Mouse (Mus musculus) T-helper 17 cell (primary cell): Measurements from ENCODE around the gene Nmi.

ENCODE experiments used
- in situ Hi-C, 2 experiments: fragments of 300-600 bp; cut with MboI, MseI; formaldehyde crosslinking; loops; 1 replicate in 1 of 2; 2 replicates in 1 of 2; pipeline ENCODE4 v1.15.1; 2025; ENCODE audit warnings: high pct_unique_total_duplicates in 2 of 2

Nmi gene

GRCm38 (mm10) chr2:51948105-51948830 is 25.0 kb downstream of the Nmi start:
- in situ Hi-C loops: no loop called here

DNA sequence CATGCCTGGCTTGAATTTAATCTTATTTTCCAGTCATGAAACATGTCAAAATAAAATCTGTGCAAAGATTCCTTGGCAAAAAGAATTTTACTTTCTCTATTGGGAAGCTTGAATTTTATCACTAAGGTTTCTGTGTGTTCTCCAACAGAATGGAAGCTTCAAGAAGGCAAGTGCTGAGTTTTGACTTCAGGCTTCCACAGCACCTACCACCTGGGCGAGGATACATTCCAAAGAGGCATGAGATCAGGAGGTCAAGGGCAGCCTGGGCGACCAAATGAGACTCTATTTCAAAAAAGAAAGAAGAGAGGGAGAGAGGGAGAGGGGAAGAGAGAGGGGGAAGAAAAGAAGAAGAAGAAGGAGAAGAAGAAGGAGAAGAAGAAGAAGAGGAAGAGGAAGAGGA is 27.5 kb downstream of the Nmi start:
- in situ Hi-C loops: no loop called here

DNA sequence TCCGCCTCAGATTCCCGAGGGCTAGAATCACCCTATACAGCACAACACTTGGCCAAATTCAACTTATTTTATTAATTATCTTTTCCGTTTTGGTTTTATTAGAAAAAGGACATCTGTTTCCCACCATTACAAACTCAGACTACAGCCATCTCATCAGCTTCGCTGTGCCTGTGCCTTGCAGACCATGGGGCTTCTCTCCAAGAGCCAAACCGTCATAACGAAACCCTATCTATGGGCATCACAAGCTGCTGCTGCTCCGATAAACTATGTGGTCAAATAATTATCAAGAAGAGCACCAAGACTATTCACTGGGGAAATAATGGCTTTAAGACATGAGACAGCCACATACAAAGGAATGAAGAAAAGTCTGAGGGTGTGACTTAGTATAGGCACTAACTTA is 31.5 kb downstream of the Nmi start:
- in situ Hi-C loops: no loop called here

GRCm38 (mm10) chr2:51938750-51939149 is 34.5 kb downstream of the Nmi start:
- in situ Hi-C loops: loop anchor here in 1 of 2 experiments (5.0 kb wide), 1 partner anchor 34 kb away; the partner anchor contains the start of gene Nmi

- in situ Hi-C loops: loop anchor here in 1 of 2 experiments (5.0 kb wide), 1 partner anchor 35 kb away; the partner anchor contains the start of gene Nmi
Observed at GRCm38 (mm10) chr2:51937004-51937403, 36.3 kb downstream of the Nmi start.

DNA sequence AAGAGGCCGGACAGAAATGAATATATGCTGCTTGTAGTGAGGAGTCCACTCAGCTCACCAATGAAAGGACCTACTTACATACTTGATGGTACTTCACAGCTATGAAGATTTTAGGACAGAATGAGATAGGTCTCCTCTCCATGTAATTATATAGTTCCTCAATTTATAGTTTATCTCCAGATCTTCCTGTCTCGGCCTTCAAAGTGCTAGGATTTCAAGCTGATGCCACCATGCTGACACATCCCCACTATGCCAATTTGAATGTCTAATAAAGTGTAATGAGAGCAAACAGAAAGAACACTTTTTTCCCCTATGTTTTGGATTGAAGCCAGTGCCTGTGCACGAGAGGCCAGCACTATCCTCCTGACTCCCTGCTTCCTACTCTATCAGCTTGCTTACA is 36.7 kb downstream of the Nmi start:
- in situ Hi-C loops: loop anchor here in 1 of 2 experiments (5.0 kb wide), 1 partner anchor 36 kb away; the partner anchor contains the start of gene Nmi

- in situ Hi-C loops: loop anchor here in 1 of 2 experiments (5.0 kb wide), 1 partner anchor 36 kb away; the partner anchor contains the start of gene Nmi
Observed at GRCm38 (mm10) chr2:51935921-51936320, 37.4 kb downstream of the Nmi start.

- in situ Hi-C loops: loop anchor here in 1 of 2 experiments (5.0 kb wide), 1 partner anchor 38 kb away; the partner anchor contains the start of gene Nmi
Observed at GRCm38 (mm10) chr2:51934574-51935334, 38.5 kb downstream of the Nmi start, which contains the start of gene Rbm43. Rbm43 (minus strand) TSS chr2:51935163.

GRCm38 (mm10) chr2:51933341-51934134 is 39.8 kb downstream of the Nmi start:
- in situ Hi-C loops: no loop called here

DNA sequence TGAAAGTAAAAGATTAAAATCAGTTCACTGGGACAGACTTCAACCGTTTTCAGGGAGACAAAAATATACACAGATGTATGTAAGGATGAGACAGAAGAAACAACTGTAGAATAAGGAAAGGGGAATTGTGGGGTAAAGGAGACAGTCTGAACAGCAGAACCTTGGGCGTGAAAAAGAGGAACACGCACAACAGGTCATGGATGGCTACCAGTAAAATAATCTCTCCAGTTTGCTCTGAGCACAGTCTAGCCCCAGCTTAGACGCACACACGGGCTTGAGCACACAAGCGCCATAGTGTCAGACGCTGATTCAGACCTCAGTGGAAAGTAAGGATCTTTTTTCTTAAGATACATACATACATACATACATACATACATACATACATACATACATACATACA is 42.1 kb downstream of the Nmi start:
- in situ Hi-C loops: no loop called here

- in situ Hi-C loops: loop anchor here (5.0 to 25.0 kb wide), 6 partner anchors 368 to 1628 kb away; partner anchors contain the start of gene Mmadhc (in 1 of the 2)
Observed at GRCm38 (mm10) chr2:51914944-51915680, 58.2 kb downstream of the Nmi start.

DNA sequence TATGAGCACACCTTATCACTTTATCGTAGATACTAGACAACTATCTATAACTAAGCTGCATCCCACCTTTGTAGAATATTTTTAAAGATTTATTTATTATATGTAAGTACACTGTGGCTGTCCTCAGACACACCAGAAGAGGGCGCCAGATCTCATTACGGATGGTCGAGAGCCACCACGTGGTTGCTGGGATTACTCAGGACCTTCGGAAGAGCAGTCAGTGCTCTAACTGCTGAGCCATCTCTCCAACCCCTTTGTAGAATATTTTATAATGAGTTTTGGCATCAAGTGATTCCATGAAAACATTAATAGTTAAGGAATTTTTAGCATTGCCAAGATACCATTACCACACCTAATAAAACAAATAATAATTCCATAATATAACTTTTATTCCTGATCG is 58.8 kb downstream of the Nmi start:
- in situ Hi-C loops: loop anchor here (5.0 to 25.0 kb wide), 6 partner anchors 367 to 1627 kb away; partner anchors contain the start of gene Mmadhc (in 1 of the 2)

- in situ Hi-C loops: loop anchor here (5.0 to 25.0 kb wide), 6 partner anchors 365 to 1625 kb away; partner anchors contain the start of gene Mmadhc (in 1 of the 2)
Observed at GRCm38 (mm10) chr2:51912740-51913139, 60.6 kb downstream of the Nmi start.

GRCm38 (mm10) chr2:51911864-51912263 is 61.4 kb downstream of the Nmi start:
- in situ Hi-C loops: loop anchor here (5.0 to 25.0 kb wide), 6 partner anchors 365 to 1625 kb away; partner anchors contain the start of gene Mmadhc (in 1 of the 2)

DNA sequence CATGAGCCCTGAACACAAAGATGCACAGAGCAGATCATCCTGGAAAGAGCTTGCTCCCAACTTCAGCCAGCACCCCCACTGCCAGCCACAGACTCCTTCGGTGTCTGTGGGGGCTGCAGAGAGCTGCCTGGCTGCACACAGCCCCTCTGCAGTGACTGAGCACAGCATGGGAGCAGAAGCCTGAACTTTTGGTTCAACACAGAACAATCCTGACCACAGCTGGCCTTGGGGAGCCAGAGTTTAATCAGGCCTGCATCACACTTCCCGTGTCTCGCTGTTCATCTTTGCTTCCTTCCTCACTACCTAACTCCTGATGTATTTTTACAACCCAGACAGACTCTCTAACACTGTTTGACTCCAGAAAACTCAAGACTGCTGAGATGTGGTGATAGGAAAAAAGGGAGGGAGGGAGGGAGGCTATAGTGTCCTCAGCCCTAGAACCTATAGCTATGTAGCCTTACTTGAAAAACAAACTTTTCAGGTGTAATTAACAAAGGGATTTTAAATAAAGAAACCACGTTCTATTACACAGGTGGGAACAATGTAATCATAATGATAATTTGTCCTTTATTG is 65.7 kb downstream of the Nmi start:
- in situ Hi-C loops: loop anchor here in 1 of 2 experiments (25.0 kb wide), 2 partner anchors 720 to 1620 kb away; partner anchors contain the start of gene Mmadhc

GRCm38 (mm10) chr2:51905637-51906036 is 67.7 kb downstream of the Nmi start:
- in situ Hi-C loops: loop anchor here in 1 of 2 experiments (25.0 kb wide), 2 partner anchors 718 to 1618 kb away; partner anchors contain the start of gene Mmadhc
